Mouse (Mus musculus): ENCODE measurements around the gene Wfdc6b. TPM values are rescaled to one million over a fixed set of nuclear protein-coding genes. Genes with fewer than 3 reads are reported as not detected.

The Wfdc6b gene
- polyA plus RNA-seq, 1 experiment from 2014 or later, result not detected

DNA sequence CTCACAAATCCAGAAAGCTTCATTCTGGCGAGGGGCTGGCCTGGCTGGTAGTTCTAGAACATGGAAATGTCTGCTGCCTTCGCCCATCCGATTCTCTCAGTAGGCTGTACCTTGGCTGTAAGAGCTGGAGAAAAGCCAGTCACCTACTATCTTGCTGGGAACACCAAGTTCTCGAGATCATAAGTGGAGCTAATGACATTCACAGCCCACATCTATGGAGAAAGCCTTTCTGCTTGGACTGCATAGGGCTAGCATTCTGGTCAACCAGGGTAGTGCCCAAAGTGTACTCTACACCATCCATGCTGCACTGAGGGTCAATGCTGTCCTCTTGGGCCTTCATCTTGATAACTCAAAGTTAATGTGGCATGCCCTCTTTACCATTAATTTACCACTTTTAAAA lies 19.8 kb upstream of the Wfdc6b start, which contains the start of gene Eppin:
Gene Eppin, minus strand, starts transcription at position 101 of the 400 bp plus-strand sequence.
- no peaks in the 10 kb centered on the region for H3K9me3 ChIP-seq (ENCODE audit: low read depth, low read length)
- H3K4me3 ChIP-seq (ENCODE audit: low read depth, low read length), result no peak within 1 kb of the TSS
- H3K4me1 ChIP-seq (ENCODE audit: insufficient read depth), result no peaks in the 10 kb centered on the region
- no peak for ATAC-seq (ENCODE audit: insufficient read depth)
- no peak within 1 kb of the TSS for H3K27ac ChIP-seq (ENCODE audit: low read depth)
- H3K4me2 ChIP-seq, result no peak within 1 kb of the TSS
- no peak for TF ChIP-seq CTCF (IDR thresholded peaks at IDR 0.05; ENCODE audit: low read depth)
- H3K36me3 ChIP-seq (ENCODE audit: insufficient read depth), result no peaks in the 10 kb centered on the region
- no peak within 1 kb of the TSS for H3K9ac ChIP-seq
- no peak for DNase-seq
- 75% methylated on average over 4 of the region's 4 CpGs for WGBS
- H3K27me3 ChIP-seq (ENCODE audit: insufficient read depth, low read length), result no peaks in the 10 kb centered on the region

- Histone ChIP-seq H3K27ac (ENCODE audit: low read depth) (no peak overlapping the region), H3K27me3 (ENCODE audit: insufficient read depth, low read length) (no peaks in the 10 kb centered on the region), H3K4me1 (ENCODE audit: insufficient read depth) (no peaks in the 10 kb centered on the region), H3K9ac (no peak overlapping the region), H3K36me3 (ENCODE audit: insufficient read depth) (no peaks in the 10 kb centered on the region), H3K4me3 (ENCODE audit: low read depth, low read length) (no peak overlapping the region), H3K4me2 (no peak overlapping the region), H3K9me3 (ENCODE audit: low read depth, low read length) (no peaks in the 10 kb centered on the region)
- no peak for DNase-seq
- 57% methylated on average over 3 of the region's 3 CpGs for WGBS
- peak; percentile 33; the same call in 1 of the 2 replicates for TF ChIP-seq CTCF (IDR thresholded peaks at IDR 0.05; ENCODE audit: low read depth)
- no peak for ATAC-seq (ENCODE audit: insufficient read depth)
Measured at GRCm38 (mm10) chr2:164600179-164600578, 13.1 kb upstream of the Wfdc6b start.

DNA sequence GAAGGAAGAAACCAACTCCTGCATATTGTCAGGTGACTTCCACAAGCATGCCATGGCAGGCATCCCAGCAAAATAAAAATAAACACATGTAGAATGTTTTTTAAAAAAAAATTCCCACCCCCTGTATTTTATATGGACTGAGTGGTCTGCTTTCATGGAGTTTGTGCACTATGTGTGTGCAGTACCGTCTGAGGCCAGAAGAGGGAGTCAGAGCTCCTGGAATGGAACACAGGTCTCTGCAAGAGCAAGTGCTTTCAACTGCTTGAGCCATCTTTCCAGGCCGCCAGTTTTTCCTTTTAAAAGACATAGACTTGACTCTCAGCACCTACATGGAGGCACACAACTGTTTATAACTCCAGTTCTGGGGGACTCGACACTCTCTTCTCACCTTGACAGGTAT lies 9.8 kb upstream of the Wfdc6b start:
- peak; percentile 19; the same call in 1 of the 2 replicates for TF ChIP-seq CTCF (IDR thresholded peaks at IDR 0.05; ENCODE audit: low read depth)
- no peak overlapping the region for H3K9ac ChIP-seq
- no peaks in the 10 kb centered on the region for H3K27me3 ChIP-seq (ENCODE audit: insufficient read depth, low read length)
- no peak for ATAC-seq (ENCODE audit: insufficient read depth)
- WGBS, result 80% methylated on average over 3 of the region's 3 CpGs
- no peak overlapping the region for H3K4me2 ChIP-seq
- no peaks in the 10 kb centered on the region for H3K4me1 ChIP-seq (ENCODE audit: insufficient read depth)
- no peak overlapping the region for H3K27ac ChIP-seq (ENCODE audit: low read depth)
- no peaks in the 10 kb centered on the region for H3K36me3 ChIP-seq (ENCODE audit: insufficient read depth)
- no peaks in the 10 kb centered on the region for H3K9me3 ChIP-seq (ENCODE audit: low read depth, low read length)
- H3K4me3 ChIP-seq (ENCODE audit: low read depth, low read length), result no peak overlapping the region
- DNase-seq, result no peak

DNA sequence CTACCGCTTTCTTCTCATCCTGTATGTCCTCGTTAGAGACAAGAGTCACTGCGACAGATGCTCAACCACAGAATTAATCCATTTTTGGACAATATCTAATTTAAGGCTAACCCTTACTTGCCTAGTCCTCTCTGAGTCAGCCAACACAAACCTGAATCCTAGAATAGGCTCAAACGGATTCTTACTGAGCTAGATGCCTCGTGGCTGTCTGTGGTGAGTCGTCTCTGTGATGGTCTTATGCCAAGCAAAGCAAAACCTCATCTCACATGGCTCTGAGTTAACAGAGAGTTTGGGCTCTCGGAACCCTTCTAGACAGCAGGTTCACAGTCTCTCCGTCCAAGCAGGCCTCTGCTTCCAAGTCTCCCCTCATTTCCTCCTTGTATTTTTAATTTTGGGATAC lies 8.9 kb upstream of the Wfdc6b start:
- ATAC-seq (ENCODE audit: insufficient read depth), result no peak
- no peak overlapping the region for H3K4me2 ChIP-seq
- WGBS, result 88% methylated on average over 8 of the region's 8 CpGs
- no peak for DNase-seq
- no peak overlapping the region for H3K4me3 ChIP-seq (ENCODE audit: low read depth, low read length)
- no peak overlapping the region for H3K9ac ChIP-seq
- no peaks in the 10 kb centered on the region for H3K36me3 ChIP-seq (ENCODE audit: insufficient read depth)
- H3K9me3 ChIP-seq (ENCODE audit: low read depth, low read length), result no peaks in the 10 kb centered on the region
- no peaks in the 10 kb centered on the region for H3K27me3 ChIP-seq (ENCODE audit: insufficient read depth, low read length)
- no peak for TF ChIP-seq CTCF (IDR thresholded peaks at IDR 0.05; ENCODE audit: low read depth)
- H3K4me1 ChIP-seq (ENCODE audit: insufficient read depth), result no peaks in the 10 kb centered on the region
- H3K27ac ChIP-seq (ENCODE audit: low read depth), result no peak overlapping the region

GRCm38 (mm10) chr2:164608781-164609180 lies 4.5 kb upstream of the Wfdc6b start:
- Histone ChIP-seq H3K9ac (no peak overlapping the region), H3K27me3 (ENCODE audit: insufficient read depth, low read length) (no peaks in the 10 kb centered on the region), H3K4me2 (no peak overlapping the region), H3K36me3 (ENCODE audit: insufficient read depth) (no peaks in the 10 kb centered on the region), H3K4me3 (ENCODE audit: low read depth, low read length) (no peak overlapping the region), H3K4me1 (ENCODE audit: insufficient read depth) (no peaks in the 10 kb centered on the region), H3K27ac (ENCODE audit: low read depth) (no peak overlapping the region), H3K9me3 (ENCODE audit: low read depth, low read length) (no peaks in the 10 kb centered on the region)
- no peak for ATAC-seq (ENCODE audit: insufficient read depth)
- no peak for TF ChIP-seq CTCF (IDR thresholded peaks at IDR 0.05; ENCODE audit: low read depth)
- WGBS, result 68% methylated on average over 6 of the region's 6 CpGs
- no peak for DNase-seq

- no peak for ATAC-seq (ENCODE audit: insufficient read depth)
- H3K9me3 ChIP-seq (ENCODE audit: low read depth, low read length), result no peaks in the 10 kb centered on the region
- no peaks in the 10 kb centered on the region for H3K36me3 ChIP-seq (ENCODE audit: insufficient read depth)
- WGBS, result 75% methylated on average over 3 of the region's 3 CpGs
- no peaks in the 10 kb centered on the region for H3K27me3 ChIP-seq (ENCODE audit: insufficient read depth, low read length)
- no peak for TF ChIP-seq CTCF (IDR thresholded peaks at IDR 0.05; ENCODE audit: low read depth)
- H3K4me1 ChIP-seq (ENCODE audit: insufficient read depth), result no peaks in the 10 kb centered on the region
- no peak for DNase-seq
- no peak overlapping the region for H3K4me3 ChIP-seq (ENCODE audit: low read depth, low read length)
- no peak overlapping the region for H3K9ac ChIP-seq
- H3K27ac ChIP-seq (ENCODE audit: low read depth), result no peak overlapping the region
- H3K4me2 ChIP-seq, result no peak overlapping the region
Measured at GRCm38 (mm10) chr2:164615386-164615785, 2.1 kb downstream of the Wfdc6b start.

- Histone ChIP-seq H3K9me3 (ENCODE audit: low read depth, low read length) (no peaks in the 10 kb centered on the region), H3K27me3 (ENCODE audit: insufficient read depth, low read length) (no peaks in the 10 kb centered on the region), H3K36me3 (ENCODE audit: insufficient read depth) (no peaks in the 10 kb centered on the region), H3K4me1 (ENCODE audit: insufficient read depth) (no peaks in the 10 kb centered on the region), H3K27ac (ENCODE audit: low read depth) (no peak overlapping the region), H3K9ac (no peak overlapping the region), H3K4me3 (ENCODE audit: low read depth, low read length) (no peak overlapping the region), H3K4me2 (no peak overlapping the region)
- 56% methylated on average over 5 of the region's 5 CpGs for WGBS
- ATAC-seq (ENCODE audit: insufficient read depth) (no peak), DNase-seq (no peak)
- no peak for TF ChIP-seq CTCF (IDR thresholded peaks at IDR 0.05; ENCODE audit: low read depth)
Measured at GRCm38 (mm10) chr2:164619050-164619449, 5.7 kb downstream of the Wfdc6b start.

- no peak overlapping the region for H3K4me2 ChIP-seq
- H3K27me3 ChIP-seq (ENCODE audit: insufficient read depth, low read length), result no peaks in the 10 kb centered on the region
Measured at GRCm38 (mm10) chr2:164621775-164622174, 8.5 kb downstream of the Wfdc6b start.

More at GRCm38 (mm10) chr2:164621775-164622174, 8.5 kb downstream of the Wfdc6b start:
- no peaks in the 10 kb centered on the region for H3K9me3 ChIP-seq (ENCODE audit: low read depth, low read length)
- no peak overlapping the region for H3K9ac ChIP-seq
- ATAC-seq (ENCODE audit: insufficient read depth) (no peak), DNase-seq (no peak)
- H3K27ac ChIP-seq (ENCODE audit: low read depth), result no peak overlapping the region
- no peaks in the 10 kb centered on the region for H3K36me3 ChIP-seq (ENCODE audit: insufficient read depth)
- H3K4me3 ChIP-seq (ENCODE audit: low read depth, low read length), result no peak overlapping the region
- no peaks in the 10 kb centered on the region for H3K4me1 ChIP-seq (ENCODE audit: insufficient read depth)
- 82% methylated on average over 4 of the region's 4 CpGs for WGBS
- TF ChIP-seq CTCF (IDR thresholded peaks at IDR 0.05; ENCODE audit: low read depth), result 0 out of 2 replicates have a peak, but pooled peaks have one; percentile 19
